Mouse (Mus musculus): Measurements from ENCODE around the gene 1700067K01Rik. TPM values are rescaled to one million over a fixed set of nuclear protein-coding genes. Genes with fewer than 3 reads are reported as not detected.

Gene 1700067K01Rik
- polyA plus RNA-seq, 1 experiment from 2014 or later: 0.77 TPM

- peaks cover 9% of the 10 kb centered on the region; the same call in 1 of the 2 replicates for H3K4me1 ChIP-seq (ENCODE audit: control insufficient read depth, insufficient read depth, low read length)
- ATAC-seq (ENCODE audit: insufficient read depth, low FRiP score, low TSS enrichment) (0 out of 2 replicates have a peak, but pooled peaks have one; percentile 22), DNase-seq (ENCODE audit: low spot score) (no peak)
- peak overlapping the region; percentile 80 for H3K4me2 ChIP-seq (ENCODE audit: low read depth)
- peaks cover 11% of the 10 kb centered on the region for H3K27me3 ChIP-seq (ENCODE audit: control insufficient read depth, insufficient read depth, low read length)
- H3K36me3 ChIP-seq (ENCODE audit: control insufficient read depth, insufficient read depth, low read length): peaks cover 11% of the 10 kb centered on the region
- H3K27ac ChIP-seq (ENCODE audit: low read depth, low read length): no peak overlapping the region; the same call in 1 of the 2 replicates
- 14% methylated on average over 12 of the region's 12 CpGs for WGBS
- no peak overlapping the region for H3K9ac ChIP-seq (ENCODE audit: low read length)
- peak overlapping the region; percentile 13; the same call in 1 of the 2 replicates for H3K4me3 ChIP-seq (ENCODE audit: low read depth, low read length)
- H3K9me3 ChIP-seq (ENCODE audit: control insufficient read depth, low read length): no peaks in the 10 kb centered on the region
Measured at GRCm38 (mm10) chr8:83995973-83996372, 5.3 kb upstream of the 1700067K01Rik start.

GRCm38 (mm10) chr8:83996567-83997505, 4.5 kb upstream of the 1700067K01Rik start:
- DNase-seq (ENCODE audit: low spot score) (peak; percentile 87), ATAC-seq (ENCODE audit: insufficient read depth, low FRiP score, low TSS enrichment) (peak; percentile 70)
- H3K4me1 ChIP-seq (ENCODE audit: control insufficient read depth, insufficient read depth, low read length): peaks cover 14% of the 10 kb centered on the region; the same call in 1 of the 2 replicates
- H3K4me2 ChIP-seq (ENCODE audit: low read depth): peak overlapping the region; percentile 80
- peak overlapping the region; percentile 86 for H3K9ac ChIP-seq (ENCODE audit: low read length)
- H3K36me3 ChIP-seq (ENCODE audit: control insufficient read depth, insufficient read depth, low read length): peaks cover 5% of the 10 kb centered on the region
- no peaks in the 10 kb centered on the region for H3K9me3 ChIP-seq (ENCODE audit: control insufficient read depth, low read length)
- H3K27ac ChIP-seq (ENCODE audit: low read depth, low read length): peak overlapping the region; percentile 95
- H3K4me3 ChIP-seq (ENCODE audit: low read depth, low read length): peak overlapping the region; percentile 83
- under 1% methylated on average over 30 of the region's 103 CpGs for WGBS
- H3K27me3 ChIP-seq (ENCODE audit: control insufficient read depth, insufficient read depth, low read length): peaks cover 19% of the 10 kb centered on the region

- ATAC-seq (ENCODE audit: insufficient read depth, low FRiP score, low TSS enrichment): 0 out of 2 replicates have a peak, but pooled peaks have one; percentile 32
- Histone ChIP-seq H3K27me3 (ENCODE audit: control insufficient read depth, insufficient read depth, low read length) (peaks cover 20% of the 10 kb centered on the region), H3K9me3 (ENCODE audit: control insufficient read depth, low read length) (no peaks in the 10 kb centered on the region), H3K36me3 (ENCODE audit: control insufficient read depth, insufficient read depth, low read length) (peaks cover 2% of the 10 kb centered on the region), H3K4me1 (ENCODE audit: control insufficient read depth, insufficient read depth, low read length) (peaks cover 14% of the 10 kb centered on the region; the same call in 1 of the 2 replicates), H3K27ac (ENCODE audit: low read depth, low read length) (peak within 1 kb of the TSS; percentile 95), H3K4me2 (ENCODE audit: low read depth) (peak within 1 kb of the TSS; percentile 80), H3K4me3 (ENCODE audit: low read depth, low read length) (peak within 1 kb of the TSS; percentile 83), H3K9ac (ENCODE audit: low read length) (peak within 1 kb of the TSS; percentile 86)
- WGBS: 1% methylated on average over 61 of the region's 112 CpGs
- peak; percentile 73 for DNase-seq (ENCODE audit: low spot score)
Measured at GRCm38 (mm10) chr8:83997511-83998141, 3.7 kb upstream of the 1700067K01Rik start, which contains the start of gene Samd1. Gene Samd1, plus strand, starts transcription at chr8:83997672.

- H3K27me3 ChIP-seq (ENCODE audit: control insufficient read depth, insufficient read depth, low read length): peaks cover 20% of the 10 kb centered on the region
- ATAC-seq (ENCODE audit: insufficient read depth, low FRiP score, low TSS enrichment) (peak; percentile 8; the same call in 1 of the 2 replicates), DNase-seq (ENCODE audit: low spot score) (peak; percentile 75)
- H3K4me1 ChIP-seq (ENCODE audit: control insufficient read depth, insufficient read depth, low read length): peaks cover 14% of the 10 kb centered on the region; the same call in 1 of the 2 replicates
- peak overlapping the region; percentile 83 for H3K4me3 ChIP-seq (ENCODE audit: low read depth, low read length)
- H3K36me3 ChIP-seq (ENCODE audit: control insufficient read depth, insufficient read depth, low read length): peaks cover 2% of the 10 kb centered on the region
- WGBS: under 1% methylated on average over 74 of the region's 92 CpGs
- H3K9me3 ChIP-seq (ENCODE audit: control insufficient read depth, low read length): no peaks in the 10 kb centered on the region
- peak overlapping the region; percentile 72 for H3K9ac ChIP-seq (ENCODE audit: low read length)
- peak overlapping the region; percentile 80 for H3K4me2 ChIP-seq (ENCODE audit: low read depth)
- peak overlapping the region; percentile 77 for H3K27ac ChIP-seq (ENCODE audit: low read depth, low read length)
Measured at GRCm38 (mm10) chr8:83998231-83999056, 2.9 kb upstream of the 1700067K01Rik start.

GRCm38 (mm10) chr8:83999057-83999705, 2.1 kb upstream of the 1700067K01Rik start:
- Histone ChIP-seq H3K27me3 (ENCODE audit: control insufficient read depth, insufficient read depth, low read length) (peaks cover 20% of the 10 kb centered on the region), H3K4me1 (ENCODE audit: control insufficient read depth, insufficient read depth, low read length) (peaks cover 17% of the 10 kb centered on the region), H3K36me3 (ENCODE audit: control insufficient read depth, insufficient read depth, low read length) (peaks cover 2% of the 10 kb centered on the region), H3K27ac (ENCODE audit: low read depth, low read length) (no peak overlapping the region), H3K4me3 (ENCODE audit: low read depth, low read length) (peak overlapping the region; percentile 83), H3K9me3 (ENCODE audit: control insufficient read depth, low read length) (no peaks in the 10 kb centered on the region), H3K4me2 (ENCODE audit: low read depth) (peak overlapping the region; percentile 80), H3K9ac (ENCODE audit: low read length) (no peak overlapping the region)
- 68% methylated on average over 16 of the region's 16 CpGs for WGBS
- DNase-seq (ENCODE audit: low spot score) (no peak), ATAC-seq (ENCODE audit: insufficient read depth, low FRiP score, low TSS enrichment) (no peak)

- peaks cover 18% of the 10 kb centered on the region for H3K4me1 ChIP-seq (ENCODE audit: control insufficient read depth, insufficient read depth, low read length)
- ATAC-seq (ENCODE audit: insufficient read depth, low FRiP score, low TSS enrichment): no peak
Measured at GRCm38 (mm10) chr8:83999825-84000224, 1.5 kb upstream of the 1700067K01Rik start.

GRCm38 (mm10) chr8:84002957-84003611, 1.8 kb downstream of the 1700067K01Rik start:
- Histone ChIP-seq H3K4me3 (ENCODE audit: low read depth, low read length) (no peak overlapping the region), H3K9ac (ENCODE audit: low read length) (no peak overlapping the region), H3K9me3 (ENCODE audit: control insufficient read depth, low read length) (no peaks in the 10 kb centered on the region), H3K4me1 (ENCODE audit: control insufficient read depth, insufficient read depth, low read length) (peaks cover 18% of the 10 kb centered on the region), H3K36me3 (ENCODE audit: control insufficient read depth, insufficient read depth, low read length) (peaks cover 2% of the 10 kb centered on the region), H3K27ac (ENCODE audit: low read depth, low read length) (no peak overlapping the region), H3K4me2 (ENCODE audit: low read depth) (no peak overlapping the region), H3K27me3 (ENCODE audit: control insufficient read depth, insufficient read depth, low read length) (peaks cover 20% of the 10 kb centered on the region)
- DNase-seq (ENCODE audit: low spot score) (no peak), ATAC-seq (ENCODE audit: insufficient read depth, low FRiP score, low TSS enrichment) (no peak)
- 63% methylated on average over 12 of the region's 12 CpGs for WGBS

More at GRCm38 (mm10) chr8:83999825-84000224, 1.5 kb upstream of the 1700067K01Rik start:
- H3K4me3 ChIP-seq (ENCODE audit: low read depth, low read length): peak overlapping the region; percentile 83; the same call in 1 of the 2 replicates
- no peaks in the 10 kb centered on the region for H3K9me3 ChIP-seq (ENCODE audit: control insufficient read depth, low read length)
- 96% methylated on average over 2 of the region's 2 CpGs for WGBS
- H3K27ac ChIP-seq (ENCODE audit: low read depth, low read length): no peak overlapping the region
- peaks cover 20% of the 10 kb centered on the region for H3K27me3 ChIP-seq (ENCODE audit: control insufficient read depth, insufficient read depth, low read length)
- no peak for DNase-seq (ENCODE audit: low spot score)
- no peak overlapping the region for H3K9ac ChIP-seq (ENCODE audit: low read length)
- H3K36me3 ChIP-seq (ENCODE audit: control insufficient read depth, insufficient read depth, low read length): peaks cover 2% of the 10 kb centered on the region
- no peak overlapping the region for H3K4me2 ChIP-seq (ENCODE audit: low read depth)

Data from neural tube, embryonic 11.5 days (tissue).